Mouse (Mus musculus) ES-E14 (cell line): ENCODE measurements at regions not wholly inside any gene's neighbourhood (a gene's known extent, or its start where the extent isn't known, plus 50 kb on each side); places are given as distances from the start of the nearest gene placed in this dataset.

Experiments used
- CHD2 ChIP-seq: IDR thresholded peaks from 2 replicates; pipeline ENCODE4 v1.6.1; 2014; ENCODE audit warnings: mild to moderate bottlenecking, low read depth, low read length, inconsistent platforms
- ZC3H11A ChIP-seq: IDR thresholded peaks from 2 replicates; pipeline ENCODE4 v1.6.1; 2012; ENCODE audit warnings: low read depth, mild to moderate bottlenecking, inconsistent platforms, low read length, borderline replicate concordance

DNA sequence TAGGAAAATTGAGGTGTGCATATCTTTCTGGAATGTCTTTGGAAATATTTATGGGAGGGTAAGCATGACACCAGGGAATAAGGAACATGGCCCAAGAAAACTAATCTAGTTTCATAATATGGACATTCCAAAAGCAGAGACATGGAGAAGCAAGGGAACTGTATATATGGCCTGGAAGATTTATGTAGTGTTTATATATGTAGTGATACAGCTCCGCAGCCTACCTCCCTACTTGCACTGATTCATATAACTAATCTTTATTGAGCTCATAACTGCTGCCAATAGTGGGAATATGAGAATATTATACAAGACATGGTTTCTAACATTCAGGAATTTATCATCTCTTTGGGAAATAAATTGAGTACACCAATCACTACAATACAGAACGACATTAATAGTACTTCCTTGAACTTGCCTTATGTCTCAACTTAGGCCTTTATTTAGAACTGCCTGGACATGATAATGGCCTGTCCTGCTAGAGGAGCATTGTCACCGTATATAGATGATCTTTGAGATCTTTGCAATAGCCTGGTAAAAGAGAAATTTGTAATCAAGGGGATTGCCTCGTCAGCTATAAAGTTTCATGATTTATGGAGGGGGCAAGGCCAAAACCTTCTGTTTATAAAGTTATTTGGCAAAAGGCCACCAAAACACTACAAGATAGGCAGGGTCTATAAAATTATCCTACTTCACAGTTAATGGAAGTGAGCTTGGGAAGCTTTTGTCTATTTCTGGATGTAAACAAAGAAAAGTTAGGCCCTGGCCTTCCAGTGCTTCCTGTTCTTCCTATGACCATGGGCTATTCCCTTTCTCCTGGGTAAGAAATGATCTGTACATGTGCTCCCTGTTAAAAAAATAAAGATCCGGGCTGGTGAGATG lies 213.4 kb upstream of the Dcbld2 start:
- TF ChIP-seq ZC3H11A, result no peak
- no peak for TF ChIP-seq CHD2
